Mouse (Mus musculus): Measurements from ENCODE around the gene Psmb11. TPM values are rescaled to one million over a fixed set of nuclear protein-coding genes. Genes with fewer than 3 reads are reported as not detected.

Psmb11 gene
- not detected in 2 replicates for polyA plus RNA-seq (2012; ENCODE audit: insufficient read depth, insufficient read length, low replicate concordance, missing spikeins)

- H3K4me1 ChIP-seq (ENCODE audit: control insufficient read depth, insufficient read depth, low read length) = peaks cover 7% of the 10 kb centered on the region
- H3K4me3 ChIP-seq (ENCODE audit: insufficient read depth, low read depth, low read length) = no peak within 1 kb of the TSS
- H3K27ac ChIP-seq (ENCODE audit: insufficient read depth, low read depth, low read length) = no peak within 1 kb of the TSS
- no peak for TF ChIP-seq CTCF (IDR thresholded peaks at IDR 0.05; ENCODE audit: insufficient read depth, low read depth, low read length)
- TF ChIP-seq POLR2A (IDR thresholded peaks at IDR 0.05; ENCODE audit: insufficient read depth, low read depth, low read length) = no peak
- WGBS = 85% methylated on average over 1 of the region's 1 CpGs
These were observed at the start of gene Psmb11 for GRCm38 (mm10) chr14:54621133-54621532. TSS of gene Psmb11 (plus strand) at chr14:54621433.

GRCm38 (mm10) chr14:54572122-54572521 lies 49.1 kb upstream of the Psmb11 start:
- TF ChIP-seq POLR2A (IDR thresholded peaks at IDR 0.05; ENCODE audit: insufficient read depth, low read depth, low read length) (no peak), CTCF (IDR thresholded peaks at IDR 0.05; ENCODE audit: insufficient read depth, low read depth, low read length) (no peak)
- Histone ChIP-seq H3K27ac (ENCODE audit: insufficient read depth, low read depth, low read length) (no peak overlapping the region), H3K4me1 (ENCODE audit: control insufficient read depth, insufficient read depth, low read length) (peaks cover 19% of the 10 kb centered on the region), H3K4me3 (ENCODE audit: insufficient read depth, low read depth, low read length) (no peak overlapping the region)
- WGBS = 63% methylated on average over 4 of the region's 4 CpGs

GRCm38 (mm10) chr14:54572790-54573736 lies 48.2 kb upstream of the Psmb11 start:
- H3K4me3 ChIP-seq (ENCODE audit: insufficient read depth, low read depth, low read length) = no peak overlapping the region
- peaks cover 21% of the 10 kb centered on the region for H3K4me1 ChIP-seq (ENCODE audit: control insufficient read depth, insufficient read depth, low read length)
- H3K27ac ChIP-seq (ENCODE audit: insufficient read depth, low read depth, low read length) = no peak overlapping the region
- 34% methylated on average over 14 of the region's 14 CpGs for WGBS
- TF ChIP-seq POLR2A (IDR thresholded peaks at IDR 0.05; ENCODE audit: insufficient read depth, low read depth, low read length) = no peak
- TF ChIP-seq CTCF (IDR thresholded peaks at IDR 0.05; ENCODE audit: insufficient read depth, low read depth, low read length) = no peak

- Histone ChIP-seq H3K4me1 (ENCODE audit: control insufficient read depth, insufficient read depth, low read length) (peaks cover 21% of the 10 kb centered on the region), H3K27ac (ENCODE audit: insufficient read depth, low read depth, low read length) (no peak overlapping the region), H3K4me3 (ENCODE audit: insufficient read depth, low read depth, low read length) (no peak overlapping the region)
- 54% methylated on average over 4 of the region's 4 CpGs for WGBS
- no peak for TF ChIP-seq POLR2A (IDR thresholded peaks at IDR 0.05; ENCODE audit: insufficient read depth, low read depth, low read length)
- no peak for TF ChIP-seq CTCF (IDR thresholded peaks at IDR 0.05; ENCODE audit: insufficient read depth, low read depth, low read length)
These were observed 47.0 kb upstream of the Psmb11 start for GRCm38 (mm10) chr14:54574253-54574652.

- TF ChIP-seq CTCF (IDR thresholded peaks at IDR 0.05; ENCODE audit: insufficient read depth, low read depth, low read length) (no peak), POLR2A (IDR thresholded peaks at IDR 0.05; ENCODE audit: insufficient read depth, low read depth, low read length) (no peak)
- Histone ChIP-seq H3K4me1 (ENCODE audit: control insufficient read depth, insufficient read depth, low read length) (peaks cover 21% of the 10 kb centered on the region), H3K27ac (ENCODE audit: insufficient read depth, low read depth, low read length) (no peak overlapping the region), H3K4me3 (ENCODE audit: insufficient read depth, low read depth, low read length) (no peak overlapping the region)
- 30% methylated on average over 8 of the region's 8 CpGs for WGBS
These were observed 46.2 kb upstream of the Psmb11 start for GRCm38 (mm10) chr14:54575031-54575430.

- TF ChIP-seq CTCF (IDR thresholded peaks at IDR 0.05; ENCODE audit: insufficient read depth, low read depth, low read length) (no peak), POLR2A (IDR thresholded peaks at IDR 0.05; ENCODE audit: insufficient read depth, low read depth, low read length) (no peak)
- Histone ChIP-seq H3K27ac (ENCODE audit: insufficient read depth, low read depth, low read length) (no peak overlapping the region), H3K4me1 (ENCODE audit: control insufficient read depth, insufficient read depth, low read length) (peaks cover 21% of the 10 kb centered on the region), H3K4me3 (ENCODE audit: insufficient read depth, low read depth, low read length) (peak overlapping the region; percentile 51)
- WGBS = 1% methylated on average over 39 of the region's 39 CpGs
These were observed 45.6 kb upstream of the Psmb11 start for GRCm38 (mm10) chr14:54575631-54576030.

- H3K4me1 ChIP-seq (ENCODE audit: control insufficient read depth, insufficient read depth, low read length) = peaks cover 21% of the 10 kb centered on the region
- WGBS = under 1% methylated on average over 84 of the region's 84 CpGs
- H3K27ac ChIP-seq (ENCODE audit: insufficient read depth, low read depth, low read length) = no peak overlapping the region
- TF ChIP-seq POLR2A (IDR thresholded peaks at IDR 0.05; ENCODE audit: insufficient read depth, low read depth, low read length) (no peak), CTCF (IDR thresholded peaks at IDR 0.05; ENCODE audit: insufficient read depth, low read depth, low read length) (no peak)
- H3K4me3 ChIP-seq (ENCODE audit: insufficient read depth, low read depth, low read length) = peak overlapping the region; percentile 51
These were observed 44.8 kb upstream of the Psmb11 start for GRCm38 (mm10) chr14:54576241-54577088.

GRCm38 (mm10) chr14:54577089-54577982 lies 43.9 kb upstream of the Psmb11 start, which contains the start of gene Ajuba:
TSS of gene Ajuba (minus strand) at chr14:54577558.
- H3K4me1 ChIP-seq (ENCODE audit: control insufficient read depth, insufficient read depth, low read length) = peaks cover 21% of the 10 kb centered on the region
- TF ChIP-seq CTCF (IDR thresholded peaks at IDR 0.05; ENCODE audit: insufficient read depth, low read depth, low read length) (no peak), POLR2A (IDR thresholded peaks at IDR 0.05; ENCODE audit: insufficient read depth, low read depth, low read length) (no peak)
- under 1% methylated on average over 66 of the region's 66 CpGs for WGBS
- peak within 1 kb of the TSS; percentile 51 for H3K4me3 ChIP-seq (ENCODE audit: insufficient read depth, low read depth, low read length)
- H3K27ac ChIP-seq (ENCODE audit: insufficient read depth, low read depth, low read length) = no peak within 1 kb of the TSS
